Mouse (Mus musculus) kidney, adult 11 months (tissue): ENCODE measurements around the gene Krt18.
A peak's percentile ranks its signal among the peaks of the same experiment; 100 is the strongest.

Source experiments
- DNase-seq: peaks from one replicate; pipeline ENCODE4 v3.0.0; 2022

The Krt18 gene

GRCm38 (mm10) chr15:102012260-102012765 lies 15.7 kb upstream of the Krt18 start:
- DNase-seq, result no peak

GRCm38 (mm10) chr15:102013651-102014050 lies 14.3 kb upstream of the Krt18 start:
- DNase-seq, result peak; percentile 65

- DNase-seq, result no peak
Observed at GRCm38 (mm10) chr15:102014848-102015247, 13.1 kb upstream of the Krt18 start.

- DNase-seq, result no peak
Observed at GRCm38 (mm10) chr15:102016096-102016495, 11.9 kb upstream of the Krt18 start.

GRCm38 (mm10) chr15:102016787-102017186 lies 11.2 kb upstream of the Krt18 start:
- DNase-seq, result peak; percentile 43

- DNase-seq, result peak; percentile 91
Observed at GRCm38 (mm10) chr15:102017918-102018463, 10.0 kb upstream of the Krt18 start.

- no peak for DNase-seq
Observed at GRCm38 (mm10) chr15:102022481-102022880, 5.5 kb upstream of the Krt18 start.

GRCm38 (mm10) chr15:102023888-102024287 lies 4.1 kb upstream of the Krt18 start:
- no peak for DNase-seq

GRCm38 (mm10) chr15:102025136-102025872 lies 2.7 kb upstream of the Krt18 start:
- no peak for DNase-seq

GRCm38 (mm10) chr15:102026430-102026829 lies 1.6 kb upstream of the Krt18 start:
- DNase-seq, result no peak

GRCm38 (mm10) chr15:102034121-102035053 lies 6.4 kb downstream of the Krt18 start:
- no peak for DNase-seq

- no peak for DNase-seq
Observed at GRCm38 (mm10) chr15:102040277-102040676, 12.3 kb downstream of the Krt18 start.

GRCm38 (mm10) chr15:102041951-102042350 lies 14.0 kb downstream of the Krt18 start:
- no peak for DNase-seq

GRCm38 (mm10) chr15:102044745-102045144 lies 16.8 kb downstream of the Krt18 start:
- DNase-seq, result no peak

- no peak for DNase-seq
Observed at GRCm38 (mm10) chr15:102045691-102046090, 17.7 kb downstream of the Krt18 start.

- DNase-seq, result no peak
Observed at GRCm38 (mm10) chr15:102048006-102048405, 20.0 kb downstream of the Krt18 start.

- DNase-seq, result no peak
Observed at GRCm38 (mm10) chr15:102049871-102050270, 21.9 kb downstream of the Krt18 start.

- DNase-seq, result peak; percentile 29
Observed at GRCm38 (mm10) chr15:102051920-102052683, 24.1 kb downstream of the Krt18 start.

GRCm38 (mm10) chr15:102056495-102057174 lies 28.7 kb downstream of the Krt18 start:
- DNase-seq, result no peak

- DNase-seq, result peak; percentile 87
Observed at GRCm38 (mm10) chr15:102065661-102066325, 37.8 kb downstream of the Krt18 start.
